9 mouse cellular contexts compared by ENCODE assay signal in genomic region chr10:79932736-79933135, GRCm38 (mm10). TPM values are rescaled to one million over a fixed set of nuclear protein-coding genes. Genes with fewer than 3 reads are reported as not detected.
A peak's percentile ranks its signal among the peaks of the same experiment; 100 is the strongest.
DNase-seq lines count a peak whose midpoint lies in the region; ATAC-seq and TF ChIP-seq lines count a peak whose summit lies in the region.
"Had no signal": no experiment of that assay in that cellular context is flagged by ENCODE, and none has a peak within 500 bp of the region (broad histone marks: within the 10 kb centered on the region; RNA-seq: fewer than 3 reads in every experiment).

No protein-coding gene starts in this region.

- H3K4me3 ChIP-seq in forebrain, embryonic 10.5 days, result peak overlapping the region; percentile 25; the same call in 1 of the 2 replicates
- no peak overlapping the region for H3K4me3 ChIP-seq in forebrain, embryonic 11.5 days (ENCODE audit: low read depth, low read length)
- peak overlapping the region; percentile 1; the same call in 1 of the 2 replicates for H3K4me3 ChIP-seq in gastrocnemius, adult 2 months
- no peak overlapping the region for H3K4me3 ChIP-seq in hindbrain, embryonic 13.5 days
- H3K4me3 ChIP-seq in liver, embryonic 12.5 days, result no peak overlapping the region
- no peak overlapping the region for H3K4me3 ChIP-seq in neural tube, embryonic 11.5 days (ENCODE audit: low read depth, low read length)

- TF ChIP-seq CTCF in gastrocnemius, adult 2 months (IDR thresholded peaks at IDR 0.05), result no peak

- peak overlapping the region; percentile 78 for H3K27ac ChIP-seq in forebrain, embryonic 10.5 days
- H3K27ac ChIP-seq in forebrain, embryonic 11.5 days (ENCODE audit: low read depth, low read length), result no peak overlapping the region
- H3K27ac ChIP-seq in gastrocnemius, adult 2 months, result peak overlapping the region; percentile 77
- peak overlapping the region; percentile 71 for H3K27ac ChIP-seq in hindbrain, embryonic 13.5 days
- peak overlapping the region; percentile 18; the same call in 1 of the 2 replicates for H3K27ac ChIP-seq in liver, embryonic 12.5 days
- peak overlapping the region; percentile 23; the same call in 1 of the 2 replicates for H3K27ac ChIP-seq in neural tube, embryonic 11.5 days (ENCODE audit: low read depth, low read length)

- no peaks in the 10 kb centered on the region for H3K9me3 ChIP-seq in forebrain, embryonic 10.5 days
- H3K9me3 ChIP-seq in forebrain, embryonic 11.5 days (ENCODE audit: control insufficient read depth, low read length), result no peaks in the 10 kb centered on the region
- H3K9me3 ChIP-seq in hindbrain, embryonic 13.5 days, result no peaks in the 10 kb centered on the region
- H3K9me3 ChIP-seq in liver, embryonic 12.5 days (replicated peaks), result no peaks in the 10 kb centered on the region
- H3K9me3 ChIP-seq in neural tube, embryonic 11.5 days (ENCODE audit: control insufficient read depth, low read length), result no peaks in the 10 kb centered on the region

- intact Hi-C loops in gastrocnemius, adult 2 months (cut with DNase I), result no loop called here

- WGBS in forebrain, embryonic 10.5 days, result 35% methylated on average over 8 of the region's 8 CpGs
- WGBS in forebrain, embryonic 11.5 days, result 32% methylated on average over 8 of the region's 8 CpGs
- 15% methylated on average over 8 of the region's 8 CpGs for WGBS in hindbrain, embryonic 13.5 days
- WGBS in liver, embryonic 12.5 days (ENCODE audit: insufficient replicate concordance), result 55% methylated on average over 8 of the region's 8 CpGs
- WGBS in neural tube, embryonic 11.5 days, result 9% methylated on average over 8 of the region's 8 CpGs

- H3K36me3 ChIP-seq in forebrain, embryonic 10.5 days (replicated peaks), result peaks cover 67% of the 10 kb centered on the region
- H3K36me3 ChIP-seq in forebrain, embryonic 11.5 days (ENCODE audit: control insufficient read depth, insufficient read depth, low read length), result no peaks in the 10 kb centered on the region
- H3K36me3 ChIP-seq in hindbrain, embryonic 13.5 days, result peaks cover 27% of the 10 kb centered on the region
- peaks cover 73% of the 10 kb centered on the region for H3K36me3 ChIP-seq in liver, embryonic 12.5 days
- peaks cover 6% of the 10 kb centered on the region for H3K36me3 ChIP-seq in neural tube, embryonic 11.5 days (ENCODE audit: control insufficient read depth, insufficient read depth, low read length)

- no peak for DNase-seq in forebrain, embryonic 10.5 days (ENCODE audit: extremely low spot score, low spot score)
- no peak for DNase-seq in forebrain, embryonic 11.5 days (ENCODE audit: low spot score)
- DNase-seq in NIH3T3 (ENCODE audit: low read depth), result peak; percentile 88
- peak; percentile 88 for DNase-seq in gastrocnemius, adult 2 months
- peak; percentile 52 for DNase-seq in neural tube, embryonic 11.5 days (ENCODE audit: low spot score)

- H3K4me1 ChIP-seq in forebrain, embryonic 10.5 days, result peaks cover 82% of the 10 kb centered on the region
- H3K4me1 ChIP-seq in forebrain, embryonic 11.5 days (replicated peaks; ENCODE audit: control insufficient read depth, insufficient read depth, low read length), result peaks cover 9% of the 10 kb centered on the region
- peaks cover 88% of the 10 kb centered on the region for H3K4me1 ChIP-seq in hindbrain, embryonic 13.5 days (replicated peaks)
- H3K4me1 ChIP-seq in liver, embryonic 12.5 days, result peaks cover 98% of the 10 kb centered on the region
- H3K4me1 ChIP-seq in neural tube, embryonic 11.5 days (ENCODE audit: control insufficient read depth, insufficient read depth, low read length), result peaks cover 33% of the 10 kb centered on the region

- no peaks in the 10 kb centered on the region for H3K27me3 ChIP-seq in forebrain, embryonic 10.5 days (ENCODE audit: poor library complexity, severe bottlenecking)
- no peaks in the 10 kb centered on the region for H3K27me3 ChIP-seq in forebrain, embryonic 11.5 days (ENCODE audit: control insufficient read depth, insufficient read depth, low read length)
- H3K27me3 ChIP-seq in hindbrain, embryonic 13.5 days, result no peaks in the 10 kb centered on the region
- no peaks in the 10 kb centered on the region for H3K27me3 ChIP-seq in liver, embryonic 12.5 days (replicated peaks)
- H3K27me3 ChIP-seq in neural tube, embryonic 11.5 days (ENCODE audit: control insufficient read depth, insufficient read depth, low read length), result no peaks in the 10 kb centered on the region

- no peak overlapping the region for H3K9ac ChIP-seq in forebrain, embryonic 11.5 days (ENCODE audit: low read length)
- H3K9ac ChIP-seq in hindbrain, embryonic 13.5 days, result peak overlapping the region; percentile 57
- no peak overlapping the region for H3K9ac ChIP-seq in liver, embryonic 12.5 days
- no peak overlapping the region; the same call in 1 of the 2 replicates for H3K9ac ChIP-seq in neural tube, embryonic 11.5 days (ENCODE audit: low read length)

- H3K4me2 ChIP-seq in forebrain, embryonic 11.5 days (ENCODE audit: low read depth, low read length, severe bottlenecking), result no peak overlapping the region
- H3K4me2 ChIP-seq in hindbrain, embryonic 13.5 days, result 0 out of 2 replicates have a peak overlapping the region, but pooled peaks have one; percentile 4
- H3K4me2 ChIP-seq in liver, embryonic 12.5 days, result peak overlapping the region; percentile 26; the same call in 1 of the 2 replicates
- peak overlapping the region; percentile 19 for H3K4me2 ChIP-seq in neural tube, embryonic 11.5 days (ENCODE audit: low read depth)

- ATAC-seq in forebrain, embryonic 11.5 days (replicated peaks; ENCODE audit: low FRiP score), result no peak
- no peak for ATAC-seq in hindbrain, embryonic 13.5 days (ENCODE audit: low FRiP score)
- ATAC-seq in liver, embryonic 12.5 days, result no peak
- ATAC-seq in neural tube, embryonic 11.5 days (ENCODE audit: insufficient read depth, low FRiP score, low TSS enrichment), result no peak
- no peak for ATAC-seq in megakaryocyte-erythroid progenitor cell, adult 5-6 weeks (replicated peaks; ENCODE audit: low FRiP score, low TSS enrichment, poor library complexity, severe bottlenecking)

RNA-seq across cellular contexts. Expression of gene Arid3a, which starts 5.9 kb away (rescaled TPM):
- polyA plus RNA-seq in forebrain, embryonic 10.5 days (2016; fragmentation: Nextera tagmentation; extraction: Ambion mirVana), result 12.5 and 13.0 TPM in 2 replicates
- polyA plus RNA-seq in forebrain, embryonic 11.5 days (2014; fragmentation: Nextera tagmentation; extraction: Ambion mirVana), result 5.4 and 6.6 TPM in 2 replicates
- 1 to 10 TPM; 1.8 to 2.1 TPM for total RNA-seq in gastrocnemius, adult 2 months (2021)
- 3.5 and 4.0 TPM in 2 replicates for polyA plus RNA-seq in hindbrain, embryonic 13.5 days (2015; fragmentation: Nextera tagmentation; extraction: Ambion mirVana)
- 5.6 and 6.4 TPM in 2 replicates for polyA plus RNA-seq in liver, embryonic 12.5 days (2016; fragmentation: Nextera tagmentation; extraction: Ambion mirVana)
- 7.0 and 8.5 TPM in 2 replicates for polyA plus RNA-seq in neural tube, embryonic 11.5 days (2014; fragmentation: Nextera tagmentation; extraction: Ambion mirVana)
- total RNA-seq in megakaryocyte-erythroid progenitor cell, adult 5-6 weeks (2014; fragmentation: Nextera tagmentation), result 4.4 and 5.9 TPM in 2 replicates
- 5.4 and 6.0 TPM in 2 replicates for total RNA-seq in megakaryocyte-erythroid progenitor cell, adult 5-6 weeks (2017)

RNA-seq across cellular contexts. Expression of gene R3hdm4, which starts 11.7 kb away (rescaled TPM):
- polyA plus RNA-seq in forebrain, embryonic 10.5 days (2016; fragmentation: Nextera tagmentation; extraction: Ambion mirVana), result 112 and 116 TPM in 2 replicates
- 135 and 145 TPM in 2 replicates for polyA plus RNA-seq in forebrain, embryonic 11.5 days (2014; fragmentation: Nextera tagmentation; extraction: Ambion mirVana)
- 100 to 1,000 TPM; 107 to 121 TPM for total RNA-seq in gastrocnemius, adult 2 months (2021)
- polyA plus RNA-seq in hindbrain, embryonic 13.5 days (2015; fragmentation: Nextera tagmentation; extraction: Ambion mirVana), result 243 and 256 TPM in 2 replicates
- polyA plus RNA-seq in liver, embryonic 12.5 days (2016; fragmentation: Nextera tagmentation; extraction: Ambion mirVana), result 67.5 and 74.1 TPM in 2 replicates
- polyA plus RNA-seq in neural tube, embryonic 11.5 days (2014; fragmentation: Nextera tagmentation; extraction: Ambion mirVana), result 150 and 156 TPM in 2 replicates
- 80.3 and 91.7 TPM in 2 replicates for total RNA-seq in megakaryocyte-erythroid progenitor cell, adult 5-6 weeks (2014; fragmentation: Nextera tagmentation)
- total RNA-seq in megakaryocyte-erythroid progenitor cell, adult 5-6 weeks (2017), result 35.5 and 38.9 TPM in 2 replicates

RNA-seq across cellular contexts. Expression of gene Kiss1r, which starts 16.0 kb away (rescaled TPM):
- polyA plus RNA-seq in forebrain, embryonic 10.5 days (2016; fragmentation: Nextera tagmentation; extraction: Ambion mirVana), result 0.28 and 0.48 TPM in 2 replicates
- 0.55 and 1.0 TPM in 2 replicates for polyA plus RNA-seq in forebrain, embryonic 11.5 days (2014; fragmentation: Nextera tagmentation; extraction: Ambion mirVana)
- total RNA-seq in gastrocnemius, adult 2 months (2021), result under 1 TPM; 0.17 to 0.23 TPM
- polyA plus RNA-seq in hindbrain, embryonic 13.5 days (2015; fragmentation: Nextera tagmentation; extraction: Ambion mirVana), result 2.1 and 2.3 TPM in 2 replicates
- 0.35 and 0.43 TPM in 2 replicates for polyA plus RNA-seq in liver, embryonic 12.5 days (2016; fragmentation: Nextera tagmentation; extraction: Ambion mirVana)
- 0.77 and 0.80 TPM in 2 replicates for polyA plus RNA-seq in neural tube, embryonic 11.5 days (2014; fragmentation: Nextera tagmentation; extraction: Ambion mirVana)
- total RNA-seq in megakaryocyte-erythroid progenitor cell, adult 5-6 weeks (2014; fragmentation: Nextera tagmentation), result 0.31 TPM in 1 of 2 replicates, not detected in the other
- 2.2 TPM in 1 of 2 replicates, not detected in the other for total RNA-seq in megakaryocyte-erythroid progenitor cell, adult 5-6 weeks (2017)

RNA-seq across cellular contexts. Expression of gene Gm26602, which starts 22.1 kb away (rescaled TPM):
- 1.9 TPM in 1 of 2 replicates, not detected in the other for polyA plus RNA-seq in forebrain, embryonic 10.5 days (2016; fragmentation: Nextera tagmentation; extraction: Ambion mirVana)
- polyA plus RNA-seq in forebrain, embryonic 11.5 days (2014; fragmentation: Nextera tagmentation; extraction: Ambion mirVana), result 3.3 and 14.8 TPM in 2 replicates
- not detected for total RNA-seq in gastrocnemius, adult 2 months (2021)
- 20.6 and 22.0 TPM in 2 replicates for polyA plus RNA-seq in hindbrain, embryonic 13.5 days (2015; fragmentation: Nextera tagmentation; extraction: Ambion mirVana)
- polyA plus RNA-seq in liver, embryonic 12.5 days (2016; fragmentation: Nextera tagmentation; extraction: Ambion mirVana), result 0.98 and 11.0 TPM in 2 replicates
- 14.5 TPM in 1 of 2 replicates, not detected in the other for polyA plus RNA-seq in neural tube, embryonic 11.5 days (2014; fragmentation: Nextera tagmentation; extraction: Ambion mirVana)
- total RNA-seq in megakaryocyte-erythroid progenitor cell, adult 5-6 weeks (2014; fragmentation: Nextera tagmentation), result not detected in 2 replicates
- total RNA-seq in megakaryocyte-erythroid progenitor cell, adult 5-6 weeks (2017), result not detected in 2 replicates
- polyA plus RNA-seq: cortical plate, adult 2 months had no signal

RNA-seq across cellular contexts. Expression of gene Med16, which starts 24.0 kb away (rescaled TPM):
- 61.8 and 65.7 TPM in 2 replicates for polyA plus RNA-seq in forebrain, embryonic 10.5 days (2016; fragmentation: Nextera tagmentation; extraction: Ambion mirVana)
- polyA plus RNA-seq in forebrain, embryonic 11.5 days (2014; fragmentation: Nextera tagmentation; extraction: Ambion mirVana), result 60.4 and 60.6 TPM in 2 replicates
- 10 to 100 TPM; 32.6 to 37.2 TPM for total RNA-seq in gastrocnemius, adult 2 months (2021)
- polyA plus RNA-seq in hindbrain, embryonic 13.5 days (2015; fragmentation: Nextera tagmentation; extraction: Ambion mirVana), result 55.3 and 58.3 TPM in 2 replicates
- 26.6 and 27.4 TPM in 2 replicates for polyA plus RNA-seq in liver, embryonic 12.5 days (2016; fragmentation: Nextera tagmentation; extraction: Ambion mirVana)
- polyA plus RNA-seq in neural tube, embryonic 11.5 days (2014; fragmentation: Nextera tagmentation; extraction: Ambion mirVana), result 47.7 and 53.6 TPM in 2 replicates
- 17.1 and 21.7 TPM in 2 replicates for total RNA-seq in megakaryocyte-erythroid progenitor cell, adult 5-6 weeks (2014; fragmentation: Nextera tagmentation)
- 9.7 and 9.8 TPM in 2 replicates for total RNA-seq in megakaryocyte-erythroid progenitor cell, adult 5-6 weeks (2017)

Comparison
In these comparisons a context has a peak if more than half of its experiments do, and no peak if none do; other contexts are left out.
1. H3K4me3 ChIP-seq: peak in forebrain, embryonic 10.5 days (single experiment) and gastrocnemius, adult 2 months (single experiment); none in forebrain, embryonic 11.5 days (single experiment), hindbrain, embryonic 13.5 days (single experiment), liver, embryonic 12.5 days (single experiment) and neural tube, embryonic 11.5 days (single experiment).
2. DNase-seq: peak in NIH3T3 (single experiment), gastrocnemius, adult 2 months (single experiment) and neural tube, embryonic 11.5 days (single experiment); none in forebrain, embryonic 10.5 days (single experiment) and forebrain, embryonic 11.5 days (single experiment).